Mouse (Mus musculus) liver, postnatal 0 days (tissue): ENCODE data around the gene Nat8f2.

Experiments used
- CTCF ChIP-seq: sonication (generic); IDR thresholded peaks from 2 replicates; pipeline ENCODE4 v1.5.1; 2016; ENCODE audit warnings: antibody characterized with exemption, low read depth
- EP300 ChIP-seq: IDR thresholded peaks from 2 replicates; pipeline ENCODE4 v1.6.1; 2016; ENCODE audit warnings: antibody characterized with exemption, low read depth, mild to moderate bottlenecking

DNA sequence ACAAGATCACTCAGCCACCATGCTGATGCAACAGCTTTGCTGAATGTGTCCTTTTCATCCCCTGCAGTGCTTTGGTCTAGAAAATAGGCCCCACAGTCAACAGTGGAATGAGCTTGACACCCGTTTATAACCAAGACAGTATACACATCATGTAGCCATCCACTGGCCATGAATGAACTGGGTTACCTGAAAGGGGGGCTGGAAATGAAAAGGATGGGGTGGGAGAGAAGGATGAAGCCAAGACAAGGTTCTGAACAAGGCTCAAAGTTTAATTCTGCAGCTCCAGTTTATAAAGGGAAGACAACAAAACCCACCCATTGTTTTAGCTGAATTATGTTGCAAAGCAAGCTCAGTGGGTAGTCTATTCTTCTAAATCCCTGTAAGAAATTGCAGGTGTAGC is 15.4 kb upstream of the Nat8f2 start:
- TF ChIP-seq CTCF, result no peak
- TF ChIP-seq EP300, result no peak
